Mouse (Mus musculus): ENCODE data around the gene Galntl6. TPM values are rescaled to one million over a fixed set of nuclear protein-coding genes. Genes with fewer than 3 reads are reported as not detected.
A peak's percentile ranks its signal among the peaks of the same experiment; 100 is the strongest.
"Not testable (repeated sequence)": the region's sequence is repeated elsewhere in the genome, so short reads cannot be mapped to it uniquely, and the experiment has no call there.

Gene Galntl6
- total RNA-seq, 2 experiments from 2014 or later, result not detected

GRCm38 (mm10) chr8:57792246-57792645, 1120.2 kb downstream of the Galntl6 start:
- no peak for ATAC-seq (replicated peaks; ENCODE audit: poor library complexity, severe bottlenecking)

GRCm38 (mm10) chr8:57791309-57791721, 1121.1 kb downstream of the Galntl6 start:
- peak; percentile 56 for ATAC-seq (replicated peaks; ENCODE audit: poor library complexity, severe bottlenecking)

GRCm38 (mm10) chr8:57779551-57779950, 1132.9 kb downstream of the Galntl6 start:
- no peak for ATAC-seq (replicated peaks; ENCODE audit: poor library complexity, severe bottlenecking)

- ATAC-seq (replicated peaks; ENCODE audit: poor library complexity, severe bottlenecking), result no peak
Measured at GRCm38 (mm10) chr8:57777988-57778721, 1134.3 kb downstream of the Galntl6 start.

GRCm38 (mm10) chr8:57776723-57777122, 1135.7 kb downstream of the Galntl6 start:
- ATAC-seq (replicated peaks; ENCODE audit: poor library complexity, severe bottlenecking), result no peak

GRCm38 (mm10) chr8:57772732-57773265, 1139.6 kb downstream of the Galntl6 start:
- no peak for ATAC-seq (replicated peaks; ENCODE audit: poor library complexity, severe bottlenecking)

GRCm38 (mm10) chr8:57767541-57767940, 1144.9 kb downstream of the Galntl6 start:
- no peak for ATAC-seq (replicated peaks; ENCODE audit: poor library complexity, severe bottlenecking)

GRCm38 (mm10) chr8:57766471-57767065, 1145.9 kb downstream of the Galntl6 start:
- no peak for ATAC-seq (replicated peaks; ENCODE audit: poor library complexity, severe bottlenecking)

- no peak for ATAC-seq (replicated peaks; ENCODE audit: poor library complexity, severe bottlenecking)
Measured at GRCm38 (mm10) chr8:57765726-57766351, 1146.6 kb downstream of the Galntl6 start.

- no peak for ATAC-seq (replicated peaks; ENCODE audit: poor library complexity, severe bottlenecking)
Measured at GRCm38 (mm10) chr8:57765192-57765591, 1147.2 kb downstream of the Galntl6 start.

GRCm38 (mm10) chr8:57762622-57763021, 1149.8 kb downstream of the Galntl6 start:
- ATAC-seq (replicated peaks; ENCODE audit: poor library complexity, severe bottlenecking), result not testable (repeated sequence)

- no peak for ATAC-seq (replicated peaks; ENCODE audit: poor library complexity, severe bottlenecking)
Measured at GRCm38 (mm10) chr8:57760921-57761320, 1151.5 kb downstream of the Galntl6 start.

- ATAC-seq (replicated peaks; ENCODE audit: poor library complexity, severe bottlenecking), result no peak
Measured at GRCm38 (mm10) chr8:57758857-57759256, 1153.6 kb downstream of the Galntl6 start.

GRCm38 (mm10) chr8:57757476-57757875, 1155.0 kb downstream of the Galntl6 start:
- no peak for ATAC-seq (replicated peaks; ENCODE audit: poor library complexity, severe bottlenecking)

- no peak for ATAC-seq (replicated peaks; ENCODE audit: poor library complexity, severe bottlenecking)
Measured at GRCm38 (mm10) chr8:57754066-57754465, 1158.4 kb downstream of the Galntl6 start.

- no peak for ATAC-seq (replicated peaks; ENCODE audit: poor library complexity, severe bottlenecking)
Measured at GRCm38 (mm10) chr8:57743636-57744035, 1168.8 kb downstream of the Galntl6 start.

GRCm38 (mm10) chr8:57741983-57742382, 1170.5 kb downstream of the Galntl6 start:
- ATAC-seq (replicated peaks; ENCODE audit: poor library complexity, severe bottlenecking), result no peak

- no peak for ATAC-seq (replicated peaks; ENCODE audit: poor library complexity, severe bottlenecking)
Measured at GRCm38 (mm10) chr8:57741309-57741708, 1171.1 kb downstream of the Galntl6 start.

- no peak for ATAC-seq (replicated peaks; ENCODE audit: poor library complexity, severe bottlenecking)
Measured at GRCm38 (mm10) chr8:57737281-57737680, 1175.2 kb downstream of the Galntl6 start.

- no peak for ATAC-seq (replicated peaks; ENCODE audit: poor library complexity, severe bottlenecking)
Measured at GRCm38 (mm10) chr8:57732795-57733194, 1179.6 kb downstream of the Galntl6 start.

GRCm38 (mm10) chr8:57731666-57732065, 1180.8 kb downstream of the Galntl6 start:
- no peak for ATAC-seq (replicated peaks; ENCODE audit: poor library complexity, severe bottlenecking)
